Mouse (Mus musculus): ENCODE data around the gene Spsb3. TPM values are rescaled to one million over a fixed set of nuclear protein-coding genes. Genes with fewer than 3 reads are reported as not detected.

The Spsb3 gene
- polyA plus RNA-seq, 1 experiment from 2014 or later, result 90.5 TPM

GRCm38 (mm10) chr17:24898041-24898854, 11.8 kb downstream of the Spsb3 start:
- Histone ChIP-seq H3K4me1 (ENCODE audit: control insufficient read depth, insufficient read depth, low read length) (peaks cover 32% of the 10 kb centered on the region), H3K36me3 (ENCODE audit: control insufficient read depth, insufficient read depth, low read length) (peaks cover 46% of the 10 kb centered on the region), H3K9me3 (replicated peaks; ENCODE audit: control insufficient read depth, low read length, poor library complexity, severe bottlenecking) (no peaks in the 10 kb centered on the region), H3K4me2 (ENCODE audit: low read length) (no peak overlapping the region), H3K27ac (ENCODE audit: low read length) (no peak overlapping the region), H3K27me3 (ENCODE audit: control insufficient read depth, insufficient read depth, low read depth, low read length) (no peaks in the 10 kb centered on the region), H3K4me3 (ENCODE audit: low read depth, low read length) (no peak overlapping the region), H3K9ac (ENCODE audit: low read depth, low read length) (peak overlapping the region; percentile 26; the same call in 1 of the 2 replicates)
- WGBS, result 74% methylated on average over 4 of the region's 4 CpGs
- no peak for ATAC-seq

DNA sequence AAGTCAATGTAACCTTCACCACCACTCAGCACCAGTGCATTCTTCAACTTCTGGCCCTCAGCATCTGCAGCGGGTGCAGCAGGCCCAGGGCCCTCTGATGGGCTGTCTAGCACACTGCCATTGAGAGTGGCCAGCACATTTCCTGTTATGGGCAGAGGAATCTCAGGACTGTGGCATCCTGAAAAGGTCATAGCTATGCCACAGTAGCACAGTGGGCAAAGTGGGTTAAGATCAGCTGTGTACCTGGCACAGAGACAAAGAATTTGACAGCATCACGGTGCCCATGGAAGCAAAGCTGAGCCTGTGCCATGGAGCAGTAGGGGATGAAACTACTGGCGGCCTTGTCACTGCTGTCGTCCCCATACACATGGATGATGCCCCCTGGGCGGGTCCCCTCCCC, 12.7 kb downstream of the Spsb3 start:
- Histone ChIP-seq H3K27me3 (ENCODE audit: control insufficient read depth, insufficient read depth, low read depth, low read length) (no peaks in the 10 kb centered on the region), H3K9ac (ENCODE audit: low read depth, low read length) (no peak overlapping the region), H3K4me2 (ENCODE audit: low read length) (no peak overlapping the region), H3K27ac (ENCODE audit: low read length) (no peak overlapping the region), H3K9me3 (replicated peaks; ENCODE audit: control insufficient read depth, low read length, poor library complexity, severe bottlenecking) (no peaks in the 10 kb centered on the region), H3K4me1 (ENCODE audit: control insufficient read depth, insufficient read depth, low read length) (peaks cover 24% of the 10 kb centered on the region), H3K4me3 (ENCODE audit: low read depth, low read length) (no peak overlapping the region), H3K36me3 (ENCODE audit: control insufficient read depth, insufficient read depth, low read length) (peaks cover 54% of the 10 kb centered on the region)
- ATAC-seq, result no peak
- WGBS, result 87% methylated on average over 5 of the region's 5 CpGs

DNA sequence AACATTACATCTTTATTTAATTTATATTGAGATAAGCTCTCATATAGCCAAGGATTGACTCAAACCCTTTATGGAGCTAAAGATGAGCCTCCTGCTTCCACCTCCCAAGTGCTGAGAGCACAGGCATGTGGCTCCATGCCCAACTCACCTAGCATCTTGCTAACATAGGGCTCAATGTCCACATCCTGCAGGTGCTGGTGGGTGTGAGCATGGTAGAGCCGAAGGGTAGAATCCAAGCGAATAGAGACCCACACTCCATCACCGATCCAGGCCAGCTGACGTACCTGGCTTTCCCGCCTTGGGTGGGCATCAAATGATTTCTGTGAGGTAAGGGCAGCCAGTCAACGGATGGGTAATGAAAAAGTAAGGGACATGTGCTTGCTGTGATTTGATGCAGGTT, 13.6 kb downstream of the Spsb3 start:
- Histone ChIP-seq H3K4me1 (ENCODE audit: control insufficient read depth, insufficient read depth, low read length) (peaks cover 21% of the 10 kb centered on the region), H3K9ac (ENCODE audit: low read depth, low read length) (no peak overlapping the region), H3K27ac (ENCODE audit: low read length) (no peak overlapping the region), H3K36me3 (ENCODE audit: control insufficient read depth, insufficient read depth, low read length) (peaks cover 62% of the 10 kb centered on the region), H3K4me3 (ENCODE audit: low read depth, low read length) (no peak overlapping the region), H3K27me3 (ENCODE audit: control insufficient read depth, insufficient read depth, low read depth, low read length) (no peaks in the 10 kb centered on the region), H3K4me2 (ENCODE audit: low read length) (no peak overlapping the region), H3K9me3 (replicated peaks; ENCODE audit: control insufficient read depth, low read length, poor library complexity, severe bottlenecking) (no peaks in the 10 kb centered on the region)
- ATAC-seq, result no peak
- 94% methylated on average over 6 of the region's 6 CpGs for WGBS

DNA sequence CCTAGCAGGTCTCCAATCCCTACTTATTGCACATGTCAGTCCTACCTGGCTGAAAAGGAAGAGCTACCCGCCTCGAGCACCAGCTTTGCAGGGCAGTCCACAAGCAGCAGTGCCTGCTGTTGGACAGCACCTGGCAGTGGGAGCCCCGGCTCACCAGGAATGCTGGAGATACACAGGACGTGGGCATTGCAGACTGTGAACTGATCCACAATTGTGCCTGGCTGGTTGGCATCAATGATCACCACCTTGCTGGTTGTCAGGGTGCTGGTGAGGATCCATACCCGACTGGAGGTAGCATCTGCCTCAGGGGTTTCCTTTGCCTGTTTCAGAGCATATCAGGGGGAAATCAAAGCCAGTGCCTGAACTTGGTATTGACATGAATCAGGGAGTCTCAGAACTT, 15.7 kb downstream of the Spsb3 start:
- no peaks in the 10 kb centered on the region for H3K27me3 ChIP-seq (ENCODE audit: control insufficient read depth, insufficient read depth, low read depth, low read length)
- peaks cover 69% of the 10 kb centered on the region for H3K36me3 ChIP-seq (ENCODE audit: control insufficient read depth, insufficient read depth, low read length)

GRCm38 (mm10) chr17:24902671-24903474, 16.4 kb downstream of the Spsb3 start:
- Histone ChIP-seq H3K4me3 (ENCODE audit: low read depth, low read length) (no peak overlapping the region), H3K27me3 (ENCODE audit: control insufficient read depth, insufficient read depth, low read depth, low read length) (no peaks in the 10 kb centered on the region), H3K27ac (ENCODE audit: low read length) (no peak overlapping the region), H3K9ac (ENCODE audit: low read depth, low read length) (no peak overlapping the region), H3K4me2 (ENCODE audit: low read length) (no peak overlapping the region), H3K4me1 (ENCODE audit: control insufficient read depth, insufficient read depth, low read length) (peaks cover under 1% of the 10 kb centered on the region), H3K9me3 (replicated peaks; ENCODE audit: control insufficient read depth, low read length, poor library complexity, severe bottlenecking) (no peaks in the 10 kb centered on the region), H3K36me3 (ENCODE audit: control insufficient read depth, insufficient read depth, low read length) (peaks cover 73% of the 10 kb centered on the region)
- 73% methylated on average over 9 of the region's 9 CpGs for whole genome bisulfite sequencing
- ATAC-seq, result no peak

More for the DNA sequence above, 15.7 kb downstream of the Spsb3 start:
- no peak overlapping the region for H3K4me3 ChIP-seq (ENCODE audit: low read depth, low read length)
- peaks cover 8% of the 10 kb centered on the region for H3K4me1 ChIP-seq (ENCODE audit: control insufficient read depth, insufficient read depth, low read length)
- no peak overlapping the region for H3K27ac ChIP-seq (ENCODE audit: low read length)
- no peak overlapping the region for H3K4me2 ChIP-seq (ENCODE audit: low read length)
- H3K9ac ChIP-seq (ENCODE audit: low read depth, low read length), result no peak overlapping the region
- ATAC-seq, result no peak
- H3K9me3 ChIP-seq (replicated peaks; ENCODE audit: control insufficient read depth, low read length, poor library complexity, severe bottlenecking), result no peaks in the 10 kb centered on the region
- 89% methylated on average over 5 of the region's 5 CpGs for WGBS

DNA sequence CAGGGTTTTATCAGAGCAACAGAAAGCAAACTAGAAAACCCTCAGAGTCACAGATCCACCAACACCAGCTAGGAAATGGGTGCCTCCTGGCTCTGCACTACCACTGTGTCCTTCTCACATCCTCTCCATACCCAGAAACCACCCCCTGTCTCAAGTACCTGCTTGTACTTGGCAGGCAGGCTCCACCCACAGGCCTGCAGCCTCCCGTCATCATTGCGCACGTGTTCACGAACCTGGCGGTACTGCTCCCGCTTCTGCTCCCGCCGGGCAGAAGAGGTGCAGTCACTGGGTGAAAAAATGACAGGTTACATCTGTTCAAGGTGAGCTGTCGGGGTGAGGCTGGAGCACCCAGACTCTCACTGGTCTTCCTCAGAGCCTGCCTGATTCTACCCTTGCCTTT, 17.3 kb downstream of the Spsb3 start:
- Histone ChIP-seq H3K9ac (ENCODE audit: low read depth, low read length) (no peak overlapping the region), H3K4me2 (ENCODE audit: low read length) (no peak overlapping the region), H3K4me3 (ENCODE audit: low read depth, low read length) (no peak overlapping the region), H3K9me3 (replicated peaks; ENCODE audit: control insufficient read depth, low read length, poor library complexity, severe bottlenecking) (no peaks in the 10 kb centered on the region), H3K27me3 (ENCODE audit: control insufficient read depth, insufficient read depth, low read depth, low read length) (no peaks in the 10 kb centered on the region), H3K4me1 (ENCODE audit: control insufficient read depth, insufficient read depth, low read length) (no peaks in the 10 kb centered on the region), H3K27ac (ENCODE audit: low read length) (no peak overlapping the region), H3K36me3 (ENCODE audit: control insufficient read depth, insufficient read depth, low read length) (peaks cover 73% of the 10 kb centered on the region)
- no peak for ATAC-seq
- WGBS, result 93% methylated on average over 9 of the region's 9 CpGs

- no peak overlapping the region for H3K4me3 ChIP-seq (ENCODE audit: low read depth, low read length)
- no peak overlapping the region for H3K9ac ChIP-seq (ENCODE audit: low read depth, low read length)
- no peaks in the 10 kb centered on the region for H3K27me3 ChIP-seq (ENCODE audit: control insufficient read depth, insufficient read depth, low read depth, low read length)
- ATAC-seq, result no peak
- no peaks in the 10 kb centered on the region for H3K9me3 ChIP-seq (replicated peaks; ENCODE audit: control insufficient read depth, low read length, poor library complexity, severe bottlenecking)
- WGBS, result 100% methylated on average over 2 of the region's 2 CpGs
- no peaks in the 10 kb centered on the region for H3K4me1 ChIP-seq (ENCODE audit: control insufficient read depth, insufficient read depth, low read length)
- no peak overlapping the region for H3K27ac ChIP-seq (ENCODE audit: low read length)
- H3K4me2 ChIP-seq (ENCODE audit: low read length), result no peak overlapping the region
- H3K36me3 ChIP-seq (ENCODE audit: control insufficient read depth, insufficient read depth, low read length), result peaks cover 62% of the 10 kb centered on the region
Measured at GRCm38 (mm10) chr17:24907591-24907990, 21.1 kb downstream of the Spsb3 start.

DNA sequence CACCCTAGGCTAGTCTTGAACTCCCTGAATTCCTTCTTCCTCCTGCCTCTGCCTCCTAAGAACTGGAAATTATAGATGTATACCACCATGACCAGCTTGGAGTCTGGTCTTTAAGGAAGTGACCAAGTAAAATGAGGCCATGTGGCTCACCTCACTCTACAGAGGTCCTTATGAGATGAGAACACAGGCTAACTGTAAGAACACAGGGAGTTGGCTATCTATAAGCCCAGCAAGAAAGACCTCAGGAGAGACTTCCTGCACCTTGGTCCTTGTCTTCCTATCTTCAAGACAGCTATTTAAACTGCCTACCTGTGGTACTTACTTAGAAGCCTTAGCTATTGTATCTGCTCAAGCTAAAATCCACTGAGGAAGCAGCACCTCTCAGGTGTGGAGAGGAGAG, 27.5 kb downstream of the Spsb3 start:
- H3K4me3 ChIP-seq (ENCODE audit: low read depth, low read length), result no peak overlapping the region
- H3K9me3 ChIP-seq (replicated peaks; ENCODE audit: control insufficient read depth, low read length, poor library complexity, severe bottlenecking), result no peaks in the 10 kb centered on the region
- H3K27me3 ChIP-seq (ENCODE audit: control insufficient read depth, insufficient read depth, low read depth, low read length), result no peaks in the 10 kb centered on the region
- ATAC-seq, result no peak
- no peak overlapping the region for H3K4me2 ChIP-seq (ENCODE audit: low read length)
- no peak overlapping the region for H3K27ac ChIP-seq (ENCODE audit: low read length)
- H3K36me3 ChIP-seq (ENCODE audit: control insufficient read depth, insufficient read depth, low read length), result peaks cover 69% of the 10 kb centered on the region
- H3K9ac ChIP-seq (ENCODE audit: low read depth, low read length), result no peak overlapping the region
- H3K4me1 ChIP-seq (ENCODE audit: control insufficient read depth, insufficient read depth, low read length), result no peaks in the 10 kb centered on the region

DNA sequence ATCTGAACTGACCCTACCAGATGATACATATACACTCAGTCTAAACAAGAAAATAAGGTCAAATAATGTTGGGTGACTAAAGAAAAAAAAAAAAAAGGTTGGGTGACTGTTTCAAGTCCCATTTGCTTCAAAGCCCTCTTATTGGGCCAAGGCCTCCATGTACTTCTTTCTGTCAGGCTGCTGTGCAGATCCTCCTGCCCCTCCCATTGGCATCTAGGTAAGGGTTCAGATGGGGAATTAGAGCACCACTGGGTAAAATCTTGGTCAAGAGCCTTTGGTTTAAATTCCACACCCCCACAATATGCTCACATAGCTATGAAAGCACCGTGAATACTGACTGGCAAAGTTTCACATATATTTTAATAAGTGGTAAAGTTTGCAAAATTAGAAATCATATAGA, 36.8 kb downstream of the Spsb3 start:
- no peak for ATAC-seq
- no peak overlapping the region for H3K4me2 ChIP-seq (ENCODE audit: low read length)
- no peak overlapping the region for H3K9ac ChIP-seq (ENCODE audit: low read depth, low read length)
- H3K4me1 ChIP-seq (ENCODE audit: control insufficient read depth, insufficient read depth, low read length), result no peaks in the 10 kb centered on the region
- H3K4me3 ChIP-seq (ENCODE audit: low read depth, low read length), result no peak overlapping the region
- H3K27ac ChIP-seq (ENCODE audit: low read length), result no peak overlapping the region
- H3K27me3 ChIP-seq (ENCODE audit: control insufficient read depth, insufficient read depth, low read depth, low read length), result no peaks in the 10 kb centered on the region
- H3K36me3 ChIP-seq (ENCODE audit: control insufficient read depth, insufficient read depth, low read length), result peaks cover 72% of the 10 kb centered on the region
- H3K9me3 ChIP-seq (replicated peaks; ENCODE audit: control insufficient read depth, low read length, poor library complexity, severe bottlenecking), result no peaks in the 10 kb centered on the region
- WGBS, result 96% methylated on average over 1 of the region's 1 CpGs

All from midbrain, embryonic 16.5 days (tissue).